Mouse (Mus musculus) spleen, adult 2 months (tissue): ENCODE data around the gene Wdfy3.

ENCODE experiments used
- CTCF ChIP-seq: fragments of 200-500 bp; IDR thresholded peaks from 2 replicates; pipeline ENCODE4 v1.5.1; 2011; ENCODE audit warnings: mild to moderate bottlenecking, inconsistent platforms; ENCODE audit not compliant: insufficient read depth, insufficient read length, insufficient replicate concordance; ENCODE audit errors: extremely low read depth
- POLR2A ChIP-seq: fragments of 200-500 bp; IDR thresholded peaks from 2 replicates; pipeline ENCODE4 v1.6.1; 2011; ENCODE audit warnings: low read depth, low read length, inconsistent platforms

DNA sequence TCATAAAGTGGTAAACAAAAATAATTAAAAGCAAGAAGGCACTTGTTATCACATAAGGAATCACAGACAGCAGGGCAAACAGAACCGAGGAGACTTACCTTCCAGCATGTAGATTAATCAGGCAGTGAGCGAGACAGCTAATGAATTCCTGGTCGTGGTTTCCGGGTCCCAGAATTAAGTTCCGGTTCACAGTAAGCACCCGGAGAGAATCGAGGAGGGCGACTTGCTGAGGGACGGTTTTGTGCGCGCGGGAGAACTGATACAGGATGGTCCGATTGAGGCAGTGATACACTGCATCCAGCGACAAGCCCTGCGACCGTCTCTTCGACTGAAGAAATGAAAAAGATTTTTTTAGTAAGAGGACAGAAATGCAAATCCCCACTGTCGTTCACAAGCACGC lies 181.7 kb downstream of the Wdfy3 start:
- TF ChIP-seq CTCF: no peak
- no peak for TF ChIP-seq POLR2A
